Mouse (Mus musculus): ENCODE results near the gene Cfap97d2.

DNA sequence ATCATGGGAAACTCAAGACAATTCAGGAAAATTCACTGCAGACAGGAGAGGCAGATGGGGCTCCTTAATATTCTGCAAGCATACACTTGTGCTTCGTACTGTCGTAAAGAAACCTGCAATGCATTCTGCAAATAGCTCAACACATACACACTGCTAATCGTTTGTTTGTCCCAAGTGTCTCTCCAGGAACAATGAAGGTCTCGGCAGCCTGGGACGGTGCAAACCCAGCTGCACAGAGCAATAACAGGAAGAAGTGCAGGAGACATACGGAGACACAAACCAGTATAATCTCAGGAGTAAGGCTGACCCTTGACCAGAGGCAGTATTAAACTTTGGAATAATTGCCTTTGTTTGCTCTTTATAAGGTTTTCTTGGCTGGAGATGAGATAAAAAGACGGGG lies 50.8 kb downstream of the Cfap97d2 start:
- no peak for TF ChIP-seq GATA1 (IDR thresholded peaks at IDR 0.05; ENCODE audit: borderline replicate concordance, low read length)
- TF ChIP-seq FLI1 (IDR thresholded peaks at IDR 0.05; ENCODE audit: low read length) = no peak

Measured in megakaryocyte, embryonic 14.5 days (primary cell).